Mouse (Mus musculus): ENCODE data around the gene Cacnb3.
"Not testable (repeated sequence)": the region's sequence is repeated elsewhere in the genome, so short reads cannot be mapped to it uniquely, and the experiment has no call there.

Gene Cacnb3

GRCm38 (mm10) chr15:98630540-98630939 lies at the start of gene Cacnb3:
TSS of gene Cacnb3 (plus strand) at chr15:98630840.
- no peak for DNase-seq

GRCm38 (mm10) chr15:98582410-98582809 lies 48.2 kb upstream of the Cacnb3 start:
- no peak for DNase-seq

- DNase-seq: no peak
These were observed 47.6 kb upstream of the Cacnb3 start for GRCm38 (mm10) chr15:98582996-98583395.

- no peak for DNase-seq
These were observed 45.2 kb upstream of the Cacnb3 start for GRCm38 (mm10) chr15:98585421-98585820.

- DNase-seq: not testable (repeated sequence)
These were observed 44.5 kb upstream of the Cacnb3 start for GRCm38 (mm10) chr15:98586141-98586540.

GRCm38 (mm10) chr15:98587751-98588150 lies 42.9 kb upstream of the Cacnb3 start:
- DNase-seq: no peak

GRCm38 (mm10) chr15:98589640-98590336 lies 40.9 kb upstream of the Cacnb3 start:
- DNase-seq: no peak

- DNase-seq: no peak
These were observed 39.2 kb upstream of the Cacnb3 start for GRCm38 (mm10) chr15:98591396-98591795.

- no peak for DNase-seq
These were observed 36.4 kb upstream of the Cacnb3 start for GRCm38 (mm10) chr15:98594193-98594592.

GRCm38 (mm10) chr15:98595049-98595448 lies 35.6 kb upstream of the Cacnb3 start:
- DNase-seq: no peak

GRCm38 (mm10) chr15:98596609-98597008 lies 34.0 kb upstream of the Cacnb3 start:
- DNase-seq: no peak

- DNase-seq: no peak
These were observed 30.5 kb upstream of the Cacnb3 start for GRCm38 (mm10) chr15:98600036-98600709.

GRCm38 (mm10) chr15:98601832-98602190 lies 28.8 kb upstream of the Cacnb3 start:
- DNase-seq: no peak

GRCm38 (mm10) chr15:98602191-98602881 lies 28.3 kb upstream of the Cacnb3 start:
- no peak for DNase-seq

GRCm38 (mm10) chr15:98602921-98603458 lies 27.6 kb upstream of the Cacnb3 start:
- no peak for DNase-seq

GRCm38 (mm10) chr15:98604041-98604575 lies 26.5 kb upstream of the Cacnb3 start:
- no peak for DNase-seq

- no peak for DNase-seq
These were observed 24.5 kb upstream of the Cacnb3 start for GRCm38 (mm10) chr15:98606051-98606536.

- no peak for DNase-seq
These were observed 23.9 kb upstream of the Cacnb3 start for GRCm38 (mm10) chr15:98606739-98607138.

- no peak for DNase-seq
These were observed 23.1 kb upstream of the Cacnb3 start for GRCm38 (mm10) chr15:98607557-98607956.

GRCm38 (mm10) chr15:98608058-98608783 lies 22.4 kb upstream of the Cacnb3 start:
- no peak for DNase-seq

- DNase-seq: no peak
These were observed 21.8 kb upstream of the Cacnb3 start for GRCm38 (mm10) chr15:98608784-98609250.

Measured in lung, adult 18-20 months (tissue).